Mouse (Mus musculus) thymus, postnatal 14 days (tissue): ENCODE measurements around the gene Glrx5.
A peak's percentile ranks its signal among the peaks of the same experiment; 100 is the strongest.

ENCODE experiments used
- DNase-seq: peaks from one replicate; pipeline ENCODE4 v3.0.0; 2021

Gene Glrx5

GRCm38 (mm10) chr12:105032147-105032831 is at the start of gene Glrx5:
Gene Glrx5 (plus strand): TSS chr12:105032688.
- DNase-seq, result peak; percentile 97

- no peak for DNase-seq
Measured at GRCm38 (mm10) chr12:104983476-104983875, 49.0 kb upstream of the Glrx5 start.

- DNase-seq, result peak; percentile 56
Measured at GRCm38 (mm10) chr12:104985088-104985487, 47.4 kb upstream of the Glrx5 start.

GRCm38 (mm10) chr12:104986001-104986400 is 46.5 kb upstream of the Glrx5 start:
- no peak for DNase-seq

- no peak for DNase-seq
Measured at GRCm38 (mm10) chr12:104986781-104987180, 45.7 kb upstream of the Glrx5 start.

- no peak for DNase-seq
Measured at GRCm38 (mm10) chr12:104987936-104988335, 44.6 kb upstream of the Glrx5 start.

- DNase-seq, result peak; percentile 47
Measured at GRCm38 (mm10) chr12:104990741-104991454, 41.6 kb upstream of the Glrx5 start.

GRCm38 (mm10) chr12:104992123-104992741 is 40.3 kb upstream of the Glrx5 start:
- DNase-seq, result no peak

GRCm38 (mm10) chr12:104992838-104993237 is 39.6 kb upstream of the Glrx5 start:
- no peak for DNase-seq

GRCm38 (mm10) chr12:104995259-104995876 is 37.1 kb upstream of the Glrx5 start:
- DNase-seq, result no peak

- DNase-seq, result no peak
Measured at GRCm38 (mm10) chr12:104996012-104996728, 36.3 kb upstream of the Glrx5 start.

GRCm38 (mm10) chr12:104997159-104997558 is 35.3 kb upstream of the Glrx5 start:
- DNase-seq, result no peak

- DNase-seq, result no peak
Measured at GRCm38 (mm10) chr12:104997641-104998293, 34.7 kb upstream of the Glrx5 start.

GRCm38 (mm10) chr12:104998541-104998940 is 33.9 kb upstream of the Glrx5 start:
- no peak for DNase-seq

GRCm38 (mm10) chr12:104999171-104999570 is 33.3 kb upstream of the Glrx5 start:
- peak; percentile 68 for DNase-seq

GRCm38 (mm10) chr12:105000487-105001283 is 31.8 kb upstream of the Glrx5 start:
- DNase-seq, result no peak

- DNase-seq, result no peak
Measured at GRCm38 (mm10) chr12:105001317-105001716, 31.2 kb upstream of the Glrx5 start.

GRCm38 (mm10) chr12:105002340-105003132 is 30.0 kb upstream of the Glrx5 start:
- DNase-seq, result peak; percentile 33

GRCm38 (mm10) chr12:105003158-105003557 is 29.3 kb upstream of the Glrx5 start:
- no peak for DNase-seq

GRCm38 (mm10) chr12:105003715-105004114 is 28.8 kb upstream of the Glrx5 start:
- DNase-seq, result no peak
